Mouse (Mus musculus): ENCODE measurements at regions not wholly inside any gene's neighbourhood (a gene's known extent, or its start where the extent isn't known, plus 50 kb on each side); places are given as distances from the start of the nearest gene placed in this dataset.

- no peak for TF ChIP-seq CTCF (IDR thresholded peaks at IDR 0.05; ENCODE audit: borderline replicate concordance, extremely low read depth, insufficient read depth, insufficient read length)
- TF ChIP-seq POLR2A (IDR thresholded peaks at IDR 0.05; ENCODE audit: borderline replicate concordance, extremely low read depth, insufficient read depth, insufficient read length, poor library complexity, severe bottlenecking): no peak
Measured at GRCm38 (mm10) chr11:25167939-25168338, 1042.6 kb downstream of the 5730522E02Rik start.
